Mouse (Mus musculus) heart, adult 2 months (tissue): ENCODE measurements around the gene Dph3.

ENCODE experiments used
- CTCF ChIP-seq: fragments of 200-600 bp; IDR thresholded peaks from 2 replicates; pipeline ENCODE4 v1.8.1; 2022; ENCODE audit warnings: antibody characterized with exemption, mild to moderate bottlenecking, moderate library complexity
- EP300 ChIP-seq: fragments of 200-500 bp; IDR thresholded peaks from 2 replicates; pipeline ENCODE4 v1.6.1; 2011; ENCODE audit warnings: low read depth, low read length, control low read depth; ENCODE audit not compliant: insufficient read depth
- POLR2A ChIP-seq: fragments of 200-500 bp; IDR thresholded peaks from 2 replicates; pipeline ENCODE4 v1.6.1; 2011; ENCODE audit warnings: mild to moderate bottlenecking, low read depth, low read length, control low read depth; ENCODE audit not compliant: insufficient read depth

- TF ChIP-seq CTCF (no peak), POLR2A (no peak), EP300 (no peak)
Measured at GRCm38 (mm10) chr14:32046357-32046756, 39.2 kb downstream of the Dph3 start.
